Mouse (Mus musculus) thymus, postnatal 0 days (tissue): ENCODE data around the gene Mtif3. TPM values are rescaled to one million over a fixed set of nuclear protein-coding genes. Genes with fewer than 3 reads are reported as not detected.

Source experiments
- DNase-seq: peaks from one replicate; pipeline ENCODE4 v3.0.0-alpha.2; 2015; ENCODE audit warnings: low spot score
- polyA plus RNA-seq: library from polyadenylated mRNA; unstranded; fragments of >200 nt; fragmentation: Nextera tagmentation; extraction: Ambion mirVana; gene quantifications from 2 replicates; pipeline ENCODE4 v1.2.1, GENCODE M21; 2015

Gene Mtif3
- polyA plus RNA-seq: 28.4 and 31.3 TPM in 2 replicates

DNA sequence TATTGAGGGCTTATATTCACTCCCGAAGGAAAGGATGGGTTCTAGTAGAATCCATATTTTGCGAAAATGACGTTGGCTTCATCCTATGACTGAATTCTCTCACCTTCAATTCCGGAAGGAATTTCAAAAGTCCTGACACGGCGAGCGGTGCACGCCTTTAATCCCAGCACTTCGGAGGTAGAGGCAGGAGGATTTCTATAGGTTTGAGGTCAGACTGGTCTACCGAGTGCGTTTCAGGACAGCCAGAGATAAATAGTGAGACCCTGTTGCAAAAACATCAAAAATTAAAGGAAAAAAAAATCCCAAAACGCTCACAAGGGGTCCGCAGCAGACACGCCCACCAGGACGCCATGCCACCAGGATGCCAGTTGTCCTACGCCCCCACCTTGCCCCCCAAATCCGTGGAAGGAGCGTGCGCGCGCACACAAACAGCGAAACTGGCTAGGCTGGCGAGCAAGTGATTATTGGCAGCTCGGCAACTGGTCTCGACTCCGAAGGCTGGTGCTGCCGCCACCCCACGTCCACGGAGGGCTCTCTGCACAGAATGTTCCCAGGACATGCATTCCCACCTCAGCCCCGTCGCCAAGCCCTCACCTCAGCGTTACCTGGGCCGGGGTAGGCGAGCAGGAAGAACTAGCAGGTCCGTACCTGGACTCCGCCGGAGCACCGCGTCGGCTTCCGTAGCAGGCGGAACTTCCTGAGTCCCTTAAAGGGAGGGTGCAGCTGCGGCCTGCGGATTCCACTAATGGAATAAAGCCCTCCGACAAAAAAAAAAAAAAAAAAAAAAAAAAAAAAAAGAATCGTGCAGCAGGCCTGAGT, at the start of gene Mtif3:
Mtif3 (minus strand) TSS at position 683 of the 819 bp plus-strand sequence.
- peak; percentile 92 for DNase-seq

DNA sequence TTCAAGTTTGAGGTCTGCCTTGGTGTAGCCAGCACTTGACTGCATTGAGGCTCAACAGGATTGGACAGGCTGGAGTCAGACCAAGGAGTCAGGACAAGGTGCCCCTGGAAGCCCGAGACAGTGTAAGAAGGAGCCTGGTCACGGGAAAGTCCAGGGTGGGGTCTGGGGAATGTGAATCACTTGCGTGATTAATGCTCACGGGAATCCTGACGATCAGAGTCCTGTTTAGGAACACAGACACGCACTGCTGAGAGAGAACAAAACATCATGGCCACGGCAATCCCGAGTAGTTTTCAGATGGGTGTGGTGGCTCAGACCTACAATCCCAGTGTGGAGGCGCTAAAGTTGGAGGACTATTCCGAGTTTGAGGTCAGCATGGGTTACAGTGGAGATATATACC, 47.7 kb upstream of the Mtif3 start:
- DNase-seq: no peak

- no peak for DNase-seq
These were observed 39.7 kb upstream of the Mtif3 start for GRCm38 (mm10) chr5:147003303-147003702.

DNA sequence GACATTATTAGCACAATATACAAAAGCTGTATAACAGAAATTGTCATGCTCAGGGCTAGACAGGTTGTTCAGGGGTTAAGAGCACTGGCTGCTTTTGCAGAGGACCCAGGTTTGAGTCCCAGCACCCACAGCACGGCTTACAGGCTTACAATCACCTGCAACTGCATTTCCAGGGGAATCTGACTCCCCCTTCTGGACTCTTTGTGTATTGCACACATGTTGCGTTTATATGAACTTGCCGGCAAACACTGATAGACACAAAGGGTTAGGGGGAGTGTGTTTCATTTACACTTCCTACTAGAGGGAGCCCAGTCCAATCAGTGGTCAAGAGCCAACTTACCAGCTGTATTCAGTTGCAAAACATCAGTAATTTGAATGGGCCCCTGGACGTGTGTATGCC, 37.7 kb upstream of the Mtif3 start:
- no peak for DNase-seq

DNA sequence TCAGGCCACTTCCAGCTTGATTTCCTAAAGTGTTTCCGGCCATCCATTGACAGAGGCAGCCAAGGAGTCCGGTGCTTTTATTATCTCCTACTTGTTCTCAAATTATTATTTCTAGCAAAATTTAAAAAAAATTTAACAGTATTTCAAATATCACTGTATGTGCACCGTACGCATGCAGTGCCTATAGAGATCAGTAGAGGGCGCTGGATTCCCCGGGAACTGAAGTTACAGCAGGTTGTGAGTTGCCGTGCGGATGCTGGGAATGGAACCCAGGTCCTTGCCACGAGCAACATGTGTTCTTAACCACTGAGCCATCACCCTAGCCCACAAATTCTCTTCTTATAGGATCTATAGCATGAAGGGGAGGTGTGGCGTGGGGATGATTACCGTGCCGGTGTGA, 35.2 kb upstream of the Mtif3 start:
- DNase-seq: no peak

DNA sequence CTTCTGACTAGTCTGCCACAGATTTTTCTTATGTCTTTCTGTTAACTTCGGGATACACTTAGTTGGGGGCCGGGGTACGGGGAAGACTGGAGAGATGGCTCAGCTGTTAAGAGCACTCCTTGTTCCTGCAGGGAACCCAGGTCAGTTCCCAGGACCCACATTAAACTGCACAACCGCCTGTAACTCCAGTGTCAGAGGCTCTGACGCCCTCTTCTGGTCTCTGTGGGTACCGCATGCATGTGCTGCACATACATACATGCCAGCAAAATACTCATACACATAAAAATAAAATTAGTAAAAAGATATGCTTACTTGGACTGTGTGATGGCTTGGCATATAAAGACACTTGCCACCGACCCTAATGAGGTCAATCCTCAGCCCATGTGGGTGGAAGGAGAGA, 33.2 kb upstream of the Mtif3 start:
- no peak for DNase-seq

GRCm38 (mm10) chr5:146994973-146995372, 31.4 kb upstream of the Mtif3 start:
- DNase-seq: no peak

DNA sequence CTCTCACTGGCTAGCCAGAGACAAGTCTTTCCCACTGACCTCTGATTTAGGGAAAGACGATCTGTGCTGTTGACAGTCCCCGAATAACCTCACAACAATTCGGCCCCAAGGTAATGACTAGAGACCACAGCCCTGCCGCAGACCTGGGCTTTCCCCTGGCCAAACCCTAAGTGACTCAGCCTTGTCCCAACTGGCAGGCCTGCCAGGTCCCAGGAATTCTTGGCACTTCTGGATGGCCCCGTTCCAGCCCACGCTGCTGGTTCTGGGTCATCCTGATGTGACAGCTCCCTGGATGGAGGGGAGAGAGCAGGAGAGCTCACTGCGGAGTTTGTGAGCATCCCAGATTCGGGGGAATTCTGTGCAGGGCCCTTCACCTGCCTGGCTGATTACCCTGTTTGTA, 29.9 kb upstream of the Mtif3 start:
- no peak for DNase-seq

DNA sequence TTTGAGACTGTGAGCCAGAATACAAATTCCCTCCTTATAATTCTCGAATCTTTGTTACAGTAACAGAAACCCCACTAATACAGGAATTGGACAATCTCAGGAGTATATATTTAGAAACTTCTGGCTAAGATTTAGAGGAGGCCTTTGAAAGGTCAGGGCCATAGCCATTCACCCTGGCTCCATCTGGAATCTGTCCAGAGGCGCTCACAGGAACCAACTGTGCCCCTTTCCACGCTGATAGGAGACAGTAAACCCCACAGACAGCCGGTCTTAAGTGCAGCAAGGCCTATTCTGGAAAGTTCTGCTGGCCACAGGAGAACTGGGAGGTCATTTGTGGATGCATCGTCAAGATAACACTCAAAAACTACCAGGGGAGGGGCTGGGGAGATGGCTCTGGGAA, 25.5 kb upstream of the Mtif3 start:
- DNase-seq: no peak

- no peak for DNase-seq
These were observed 24.0 kb upstream of the Mtif3 start for GRCm38 (mm10) chr5:146987588-146987987.

DNA sequence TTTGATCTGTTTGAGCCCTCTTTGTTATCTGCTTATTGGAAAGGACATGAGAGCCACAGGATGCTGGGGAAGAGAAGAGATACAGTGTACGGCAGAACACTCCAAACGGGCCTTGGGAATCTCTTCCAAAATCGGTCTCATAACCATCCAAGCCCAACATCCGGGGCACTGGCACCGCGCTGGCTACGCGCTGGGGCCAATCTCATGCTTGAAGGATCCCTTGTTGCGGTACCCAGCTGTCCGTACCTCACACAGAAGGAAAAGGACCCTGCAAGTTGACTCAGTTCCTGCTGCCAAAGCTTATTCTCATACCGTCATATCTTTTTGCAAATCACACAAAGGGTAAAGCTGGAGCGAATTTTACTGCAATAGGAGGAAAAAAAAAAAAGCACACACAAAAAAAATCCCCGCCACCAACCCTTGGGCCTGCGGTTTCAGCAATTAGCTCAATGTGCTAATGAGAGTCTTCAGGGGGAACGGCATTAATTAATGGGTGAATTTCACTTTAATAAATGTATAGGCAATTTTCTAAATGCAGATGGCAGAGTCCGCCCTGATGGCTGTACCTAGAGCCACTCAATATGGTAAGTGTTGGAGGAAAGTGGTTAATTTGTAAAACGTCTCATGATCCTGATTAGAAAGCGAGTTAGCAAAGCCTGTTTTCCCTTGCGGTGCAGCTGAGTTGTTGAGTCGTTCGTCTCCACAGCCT, 22.3 kb upstream of the Mtif3 start:
- DNase-seq: no peak

- peak; percentile 42 for DNase-seq
These were observed 19.6 kb upstream of the Mtif3 start for GRCm38 (mm10) chr5:146983216-146983615.

GRCm38 (mm10) chr5:146981376-146981775, 17.8 kb upstream of the Mtif3 start:
- DNase-seq: no peak

DNA sequence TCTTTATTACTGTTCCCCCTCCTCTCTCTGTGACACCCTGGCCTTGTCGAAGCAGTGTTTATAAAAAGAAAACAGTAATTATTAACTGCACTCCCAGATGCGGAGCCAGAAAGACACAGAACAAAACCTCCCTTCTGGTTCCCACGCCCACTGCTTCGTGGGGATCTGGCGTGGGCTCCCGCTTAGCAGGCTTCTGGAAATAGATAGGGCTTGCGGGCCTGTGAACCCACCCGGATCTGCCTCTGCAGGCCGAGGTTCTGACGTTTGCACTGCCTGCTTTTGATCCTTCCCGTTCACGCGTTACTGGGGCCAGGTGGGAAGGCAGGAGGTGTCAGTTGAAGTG, 11.2 kb upstream of the Mtif3 start:
- DNase-seq: peak; percentile 32

DNA sequence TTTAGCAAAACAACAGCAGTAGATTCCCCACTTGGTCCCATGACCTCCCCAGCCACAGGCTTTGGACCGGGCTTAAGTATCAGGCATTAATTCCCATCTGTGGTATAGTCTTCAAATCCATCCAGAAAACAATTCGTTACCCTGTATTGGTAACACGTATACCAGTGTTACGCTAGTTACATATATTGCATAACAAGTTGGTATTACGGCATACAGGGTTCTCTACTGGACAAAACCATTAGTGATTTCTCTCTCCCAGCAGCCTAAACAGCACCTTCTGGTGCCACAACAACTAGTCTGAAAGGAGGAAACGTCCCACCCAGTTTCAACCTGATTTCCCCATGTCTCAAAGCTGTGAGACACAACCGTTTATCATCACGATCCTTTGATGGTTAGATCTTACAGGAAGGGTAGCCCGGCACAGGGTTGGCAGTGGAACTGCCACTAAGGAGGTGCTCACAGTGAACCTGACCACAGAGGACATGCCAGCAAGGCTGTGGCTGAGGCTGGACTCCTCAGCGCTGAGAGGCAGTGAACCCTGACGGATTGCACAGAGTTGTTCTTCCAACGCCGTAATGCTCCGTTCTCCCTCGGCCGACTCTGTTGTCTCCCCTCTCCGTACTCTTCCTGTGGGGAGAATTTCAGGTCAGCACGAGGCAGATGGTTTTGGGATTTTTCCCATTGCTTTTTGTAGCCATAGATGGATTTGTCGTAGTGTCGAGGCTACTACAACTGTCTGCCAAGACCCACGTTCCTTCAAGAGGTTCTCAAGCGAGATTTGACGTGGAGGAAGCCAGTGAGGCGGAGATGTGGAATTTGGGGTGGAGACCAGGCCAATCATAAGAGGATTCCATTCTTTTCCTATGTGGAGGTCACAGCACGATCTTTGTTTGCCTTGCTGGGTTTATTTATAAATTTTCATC, 10.5 kb upstream of the Mtif3 start:
- peak; percentile 66 for DNase-seq

DNA sequence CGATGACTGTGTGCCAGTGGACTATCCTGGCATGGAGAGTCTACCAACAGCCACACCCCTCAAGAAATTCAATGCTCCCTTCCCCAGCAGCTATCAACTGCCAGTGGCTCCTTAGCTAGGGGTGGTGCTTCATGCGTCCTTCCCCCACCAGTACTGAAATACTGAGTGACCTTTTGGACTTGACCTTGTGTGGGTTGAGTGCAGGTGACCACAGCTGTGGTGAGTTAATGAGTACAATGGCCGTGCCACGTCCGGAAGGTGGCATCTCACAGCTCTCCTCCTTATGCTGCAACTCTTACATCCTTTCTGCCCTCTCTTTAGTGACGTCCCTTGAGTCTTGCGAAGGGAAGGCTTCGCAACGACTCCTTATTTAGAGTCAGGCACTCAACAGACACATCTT, 9.8 kb upstream of the Mtif3 start:
- DNase-seq: no peak

DNA sequence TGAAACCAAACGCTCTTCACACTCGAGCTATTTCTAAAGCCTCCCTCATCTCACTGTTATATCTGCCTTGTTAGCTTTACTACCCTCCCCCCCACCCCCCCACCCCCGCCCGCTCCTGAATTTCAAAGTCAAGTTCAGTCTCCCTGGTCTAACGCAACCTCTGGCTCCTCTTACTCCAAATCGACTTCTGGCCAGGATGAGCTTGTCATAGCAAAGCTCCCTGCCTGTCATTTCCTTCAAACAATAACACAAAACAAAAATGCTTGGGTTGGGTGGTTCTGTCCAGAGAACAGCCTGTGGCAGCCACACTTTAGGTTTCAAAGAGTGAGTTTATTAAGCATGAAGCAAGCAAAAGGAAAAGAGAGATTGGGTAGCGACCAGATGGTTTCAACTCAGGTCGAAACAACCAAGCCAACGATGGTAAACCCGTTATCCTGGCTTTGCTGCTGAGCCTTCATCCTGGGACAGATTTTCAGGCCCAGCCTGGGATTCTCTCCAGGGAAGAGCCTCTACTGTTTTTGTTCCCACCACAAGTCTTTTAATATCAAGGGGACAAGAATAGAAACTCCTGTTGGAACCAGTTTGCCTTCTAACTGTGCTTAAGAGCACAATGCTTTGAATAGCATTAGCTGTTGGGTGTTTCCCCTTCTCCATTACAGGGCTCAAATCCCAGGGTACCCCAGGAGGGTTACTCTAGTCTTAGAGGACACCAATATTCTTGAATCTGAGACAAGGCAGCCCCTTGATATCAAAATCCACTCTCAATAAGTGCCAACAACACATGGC, 8.4 kb upstream of the Mtif3 start:
- DNase-seq: no peak

DNA sequence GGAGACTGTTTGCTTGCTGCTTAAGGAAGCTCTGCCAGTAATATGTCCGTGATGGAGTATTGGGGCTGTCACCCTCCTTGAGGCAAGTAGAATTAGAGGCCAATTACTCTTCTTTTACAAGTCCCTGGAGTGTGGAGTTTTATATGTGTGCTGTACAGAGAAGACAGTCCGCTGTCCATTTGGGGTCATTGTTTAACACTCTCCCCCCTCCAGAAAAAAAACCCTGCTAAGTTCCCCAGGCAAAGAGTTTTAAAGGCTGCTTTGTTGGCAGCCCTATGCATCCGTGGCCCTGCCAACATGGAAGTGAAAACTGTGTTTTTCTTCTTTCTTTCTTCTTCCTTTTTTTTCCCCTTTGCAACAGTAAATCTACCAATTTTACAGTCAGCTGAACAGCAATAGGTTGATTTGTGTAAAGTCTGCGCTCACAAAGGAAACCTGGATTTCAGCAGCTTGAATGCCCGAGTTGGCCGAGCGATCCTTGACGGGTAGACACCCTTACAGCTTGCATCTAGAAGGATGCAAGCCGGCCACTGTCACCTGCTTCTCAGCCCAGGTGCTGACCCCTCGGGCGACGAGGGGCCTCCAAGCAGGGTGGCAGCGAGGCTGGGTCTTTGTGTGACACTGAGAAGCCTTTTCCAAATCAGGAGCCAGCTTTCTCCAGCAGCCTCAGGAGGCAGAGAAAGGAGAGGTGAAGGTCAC, 5.2 kb upstream of the Mtif3 start:
- DNase-seq: no peak

DNA sequence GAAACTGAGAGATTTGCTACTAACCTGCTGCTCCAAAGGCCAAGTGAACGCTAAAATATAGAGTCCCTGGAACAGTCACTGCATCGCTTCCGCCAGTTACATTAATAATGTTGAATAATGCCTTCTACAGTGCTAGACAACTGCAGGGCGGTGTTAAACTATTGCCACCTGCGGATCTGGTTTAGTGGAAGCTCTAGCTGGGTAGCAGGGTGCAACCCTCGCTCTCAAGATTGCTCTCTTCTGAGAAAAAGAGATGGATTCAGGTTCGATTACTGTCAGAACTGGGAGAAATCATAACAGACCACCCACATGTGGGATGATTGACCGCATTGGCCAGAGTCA, 308 bp upstream of the Mtif3 start:
- no peak for DNase-seq

DNA sequence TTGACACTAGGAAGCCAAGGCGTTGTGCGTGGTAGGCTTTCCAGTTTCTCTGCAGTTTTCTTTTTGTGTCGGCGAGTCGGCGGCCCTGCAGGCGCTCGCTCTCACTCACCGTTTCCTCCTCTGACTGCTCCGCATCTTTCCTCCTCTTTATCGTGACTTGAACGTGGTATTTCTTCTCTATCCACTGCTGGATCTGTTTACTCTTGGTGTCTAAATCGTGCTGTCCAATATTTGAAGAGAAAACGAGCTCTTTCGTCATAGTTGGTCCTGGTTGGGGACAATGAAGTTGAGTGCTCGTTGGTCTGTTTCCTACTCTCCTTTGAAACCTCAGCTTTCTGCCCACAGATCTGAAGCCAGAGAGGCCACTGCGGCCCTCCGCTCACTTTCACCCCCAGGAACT, 6.9 kb downstream of the Mtif3 start:
- DNase-seq: no peak

DNA sequence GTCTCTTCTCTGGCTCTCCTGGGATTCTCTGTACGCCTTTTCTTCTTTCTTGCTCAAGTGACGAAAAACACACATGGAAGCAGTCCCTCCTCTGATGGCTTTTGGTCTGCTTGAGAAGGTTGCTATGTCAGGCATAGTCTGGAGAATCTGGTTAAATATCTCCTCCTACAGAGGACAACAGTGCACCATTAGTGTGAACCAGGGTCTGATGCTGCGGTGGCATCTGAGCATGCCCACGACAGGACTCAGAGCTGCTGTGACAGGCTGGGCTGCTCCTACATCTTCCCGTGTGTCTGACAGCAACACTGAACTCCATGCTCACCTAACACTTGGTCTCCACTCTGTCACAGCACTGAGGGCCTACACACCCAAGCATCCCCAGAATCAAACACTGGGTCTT, 7.9 kb downstream of the Mtif3 start:
- no peak for DNase-seq
